Mouse (Mus musculus): ENCODE measurements at regions not wholly inside any gene's neighbourhood (a gene's known extent, or its start where the extent isn't known, plus 50 kb on each side); places are given as distances from the start of the nearest gene placed in this dataset.

DNA sequence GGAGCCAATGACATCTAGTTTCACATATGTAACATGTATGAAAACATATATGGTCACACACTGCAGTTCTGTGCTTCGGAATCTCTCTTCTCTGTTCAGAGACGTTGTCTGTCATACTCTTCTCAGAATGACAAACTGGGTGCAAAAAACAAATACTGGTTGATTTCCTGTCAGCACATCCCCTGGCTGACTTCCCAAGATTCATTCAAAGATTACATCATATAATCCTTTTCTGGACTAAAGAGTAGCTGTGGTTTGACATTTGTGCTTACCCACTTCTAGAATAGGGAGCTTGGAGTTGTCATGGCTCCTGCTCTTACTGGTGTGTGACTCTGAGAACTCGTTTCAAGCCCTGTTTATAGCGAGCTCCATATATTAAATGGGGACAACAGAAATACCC, 85.8 kb upstream of the Tut7 start:
- H3K36me3 ChIP-seq (replicated peaks): no peaks in the 10 kb centered on the region
- H3K27me3 ChIP-seq: no peaks in the 10 kb centered on the region
- no peaks in the 10 kb centered on the region for H3K4me1 ChIP-seq (replicated peaks)
- H3K4me3 ChIP-seq (replicated peaks): no peak overlapping the region
- 72% methylated on average over 4 of the region's 4 CpGs for WGBS (ENCODE audit: insufficient replicate concordance)
- ATAC-seq (ENCODE audit: insufficient read depth): no peak
- no peak overlapping the region for H3K9ac ChIP-seq
- no peak overlapping the region for H3K4me2 ChIP-seq
- H3K9me3 ChIP-seq (replicated peaks): no peaks in the 10 kb centered on the region
- H3K27ac ChIP-seq (replicated peaks): no peak overlapping the region

DNA sequence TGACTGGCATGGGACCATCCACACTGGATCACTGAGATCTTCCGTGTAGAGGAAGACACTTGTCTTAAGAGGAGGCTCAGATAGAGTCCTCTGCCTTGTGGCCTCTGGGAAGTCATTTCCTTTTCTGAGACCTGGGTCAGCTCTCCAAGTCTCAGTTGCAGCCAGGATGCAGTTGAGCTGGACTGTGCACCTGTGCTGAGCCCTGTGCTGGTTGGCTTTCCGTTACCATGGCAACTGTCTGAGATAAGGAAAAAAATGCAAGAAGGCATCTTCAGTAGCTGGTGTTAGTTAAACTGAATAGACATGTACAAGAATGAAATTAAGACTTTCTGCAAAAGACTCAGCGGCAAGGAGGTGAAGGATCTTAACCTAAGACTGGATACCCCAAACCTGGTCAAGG, 82.5 kb upstream of the Tut7 start:
- Histone ChIP-seq H3K9me3 (replicated peaks) (no peaks in the 10 kb centered on the region), H3K4me3 (replicated peaks) (no peak overlapping the region), H3K4me2 (no peak overlapping the region), H3K27me3 (no peaks in the 10 kb centered on the region), H3K9ac (no peak overlapping the region), H3K27ac (replicated peaks) (no peak overlapping the region), H3K36me3 (replicated peaks) (no peaks in the 10 kb centered on the region), H3K4me1 (replicated peaks) (no peaks in the 10 kb centered on the region)
- WGBS (ENCODE audit: insufficient replicate concordance): 59% methylated on average over 3 of the region's 3 CpGs
- ATAC-seq (ENCODE audit: insufficient read depth): no peak

GRCm38 (mm10) chr13:59904415-59904814, 81.5 kb upstream of the Tut7 start:
- Histone ChIP-seq H3K4me2 (no peak overlapping the region), H3K4me1 (replicated peaks) (no peaks in the 10 kb centered on the region), H3K4me3 (replicated peaks) (no peak overlapping the region), H3K27me3 (no peaks in the 10 kb centered on the region), H3K9me3 (replicated peaks) (no peaks in the 10 kb centered on the region), H3K27ac (replicated peaks) (no peak overlapping the region), H3K36me3 (replicated peaks) (no peaks in the 10 kb centered on the region), H3K9ac (no peak overlapping the region)
- WGBS (ENCODE audit: insufficient replicate concordance): 59% methylated on average over 1 of the region's 1 CpGs
- no peak for ATAC-seq (ENCODE audit: insufficient read depth)

- 70% methylated on average over 7 of the region's 7 CpGs for WGBS (ENCODE audit: insufficient replicate concordance)
- peaks cover 15% of the 10 kb centered on the region for H3K4me1 ChIP-seq (replicated peaks)
- H3K9ac ChIP-seq: no peak overlapping the region
- no peak for ATAC-seq (ENCODE audit: insufficient read depth)
- no peak overlapping the region for H3K27ac ChIP-seq (replicated peaks)
- no peaks in the 10 kb centered on the region for H3K36me3 ChIP-seq (replicated peaks)
- H3K4me3 ChIP-seq (replicated peaks): no peak overlapping the region
- H3K27me3 ChIP-seq: no peaks in the 10 kb centered on the region
- no peaks in the 10 kb centered on the region for H3K9me3 ChIP-seq (replicated peaks)
- H3K4me2 ChIP-seq: no peak overlapping the region
These were observed 76.6 kb upstream of the Tut7 start for GRCm38 (mm10) chr13:59899521-59899920.

DNA sequence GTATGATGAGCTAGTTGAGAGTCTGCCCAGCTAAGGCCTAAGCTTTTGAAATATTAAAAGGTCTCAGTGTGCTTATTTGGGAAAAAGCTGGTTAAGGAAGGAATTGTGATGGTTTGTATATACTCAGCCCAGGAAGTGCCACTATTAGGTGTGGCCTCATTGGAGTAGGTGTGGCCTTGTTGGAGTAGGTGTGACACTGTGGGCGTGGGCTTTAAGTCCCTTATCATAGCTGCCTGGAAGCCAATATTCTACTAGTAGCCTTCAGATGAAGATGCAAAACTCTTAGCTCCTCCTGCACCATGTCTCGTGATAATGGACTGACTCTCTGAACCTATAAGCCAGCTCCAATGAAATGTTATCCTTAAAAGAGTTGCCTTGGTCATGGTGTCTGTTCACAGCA, 72.8 kb upstream of the Tut7 start:
- H3K27me3 ChIP-seq: no peaks in the 10 kb centered on the region
- H3K27ac ChIP-seq (replicated peaks): 0 out of 2 replicates have a peak overlapping the region, but pooled peaks have one; percentile 25
- no peaks in the 10 kb centered on the region for H3K36me3 ChIP-seq (replicated peaks)
- H3K4me2 ChIP-seq: no peak overlapping the region
- 32% methylated on average over 2 of the region's 2 CpGs for WGBS (ENCODE audit: insufficient replicate concordance)
- peaks cover 39% of the 10 kb centered on the region for H3K4me1 ChIP-seq (replicated peaks)
- no peaks in the 10 kb centered on the region for H3K9me3 ChIP-seq (replicated peaks)
- no peak overlapping the region for H3K9ac ChIP-seq
- peak; percentile 78 for ATAC-seq (ENCODE audit: insufficient read depth)
- no peak overlapping the region for H3K4me3 ChIP-seq (replicated peaks)

DNA sequence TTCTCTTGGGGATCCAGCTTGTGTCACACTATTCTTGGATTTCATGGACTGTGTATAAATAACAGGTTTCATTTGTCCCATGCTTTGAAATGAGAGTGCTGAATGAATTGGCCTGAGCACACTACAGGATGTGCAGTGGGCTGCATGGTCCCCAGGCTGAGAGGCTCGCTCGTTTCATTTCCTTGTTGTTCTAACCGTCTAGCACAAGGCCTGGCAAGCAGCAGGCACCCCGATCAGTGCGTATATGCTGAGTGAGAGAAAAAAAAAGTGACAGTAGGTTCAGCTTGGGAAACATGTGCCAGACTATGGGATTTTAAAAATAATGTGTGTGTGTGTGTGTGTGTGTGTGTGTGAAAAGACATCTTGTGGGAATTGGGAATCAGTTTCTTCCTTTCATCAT, 71.1 kb upstream of the Tut7 start:
- 65% methylated on average over 5 of the region's 5 CpGs for WGBS (ENCODE audit: insufficient replicate concordance)
- Histone ChIP-seq H3K9ac (no peak overlapping the region), H3K4me1 (replicated peaks) (peaks cover 52% of the 10 kb centered on the region), H3K4me3 (replicated peaks) (no peak overlapping the region), H3K36me3 (replicated peaks) (no peaks in the 10 kb centered on the region), H3K9me3 (replicated peaks) (no peaks in the 10 kb centered on the region), H3K27ac (replicated peaks) (no peak overlapping the region), H3K27me3 (no peaks in the 10 kb centered on the region), H3K4me2 (no peak overlapping the region)
- ATAC-seq (ENCODE audit: insufficient read depth): no peak

DNA sequence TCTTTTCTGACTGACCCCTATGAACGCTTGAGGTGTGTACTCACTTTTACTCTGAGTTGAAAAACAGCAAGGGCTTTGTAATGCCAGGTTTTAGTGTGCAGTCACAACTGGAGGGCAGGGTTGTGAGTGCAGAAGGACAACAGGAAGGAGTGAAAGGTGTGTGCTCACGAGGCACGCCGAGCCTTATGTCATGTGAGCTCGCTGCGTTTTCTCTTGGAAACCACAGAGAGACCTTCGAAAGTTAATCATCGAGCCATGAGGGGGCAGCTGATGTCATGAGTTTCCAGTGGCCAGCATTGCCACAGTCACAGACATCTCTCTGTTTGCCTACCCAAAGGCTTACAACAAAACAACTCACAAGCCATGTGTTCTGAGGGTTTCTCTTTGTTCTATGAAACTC, 70.0 kb upstream of the Tut7 start:
- H3K4me3 ChIP-seq (replicated peaks): no peak overlapping the region
- WGBS (ENCODE audit: insufficient replicate concordance): 53% methylated on average over 8 of the region's 8 CpGs

GRCm38 (mm10) chr13:59892340-59892739, 69.4 kb upstream of the Tut7 start:
- Histone ChIP-seq H3K4me3 (replicated peaks) (no peak overlapping the region), H3K27ac (replicated peaks) (0 out of 2 replicates have a peak overlapping the region, but pooled peaks have one; percentile 41), H3K27me3 (no peaks in the 10 kb centered on the region), H3K9me3 (replicated peaks) (no peaks in the 10 kb centered on the region), H3K4me1 (replicated peaks) (peaks cover 57% of the 10 kb centered on the region), H3K4me2 (no peak overlapping the region), H3K36me3 (replicated peaks) (no peaks in the 10 kb centered on the region), H3K9ac (no peak overlapping the region)
- WGBS (ENCODE audit: insufficient replicate concordance): 54% methylated on average over 9 of the region's 9 CpGs
- no peak for ATAC-seq (ENCODE audit: insufficient read depth)

More for the DNA sequence above, 70.0 kb upstream of the Tut7 start:
- Histone ChIP-seq H3K9me3 (replicated peaks) (no peaks in the 10 kb centered on the region), H3K4me1 (replicated peaks) (peaks cover 53% of the 10 kb centered on the region), H3K36me3 (replicated peaks) (no peaks in the 10 kb centered on the region), H3K9ac (no peak overlapping the region), H3K27me3 (no peaks in the 10 kb centered on the region), H3K4me2 (no peak overlapping the region), H3K27ac (replicated peaks) (no peak overlapping the region)
- ATAC-seq (ENCODE audit: insufficient read depth): no peak

DNA sequence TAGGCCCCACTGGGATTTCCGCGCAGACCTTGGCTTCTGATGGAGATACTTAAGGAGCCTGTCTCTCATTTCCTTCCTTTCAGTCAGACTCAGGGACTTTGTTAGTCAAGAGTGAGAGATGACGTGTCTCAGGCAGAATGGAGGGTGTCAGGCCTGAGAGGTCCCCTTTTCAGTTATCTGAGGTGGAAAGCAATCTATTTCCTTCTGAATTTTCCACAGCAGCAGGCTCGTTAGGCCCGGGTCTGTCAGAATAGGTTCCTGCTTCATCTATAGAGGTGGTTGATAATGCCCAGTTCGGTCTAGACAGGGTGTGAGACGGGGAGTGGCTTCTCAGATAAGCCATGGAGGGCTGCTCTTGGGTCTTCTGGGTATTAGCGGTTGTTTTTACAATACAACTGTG, 68.8 kb upstream of the Tut7 start:
- H3K36me3 ChIP-seq (replicated peaks): no peaks in the 10 kb centered on the region
- no peaks in the 10 kb centered on the region for H3K9me3 ChIP-seq (replicated peaks)
- peak overlapping the region; percentile 35; the same call in 1 of the 2 replicates for H3K4me2 ChIP-seq
- H3K9ac ChIP-seq: no peak overlapping the region
- peaks cover 57% of the 10 kb centered on the region for H3K4me1 ChIP-seq (replicated peaks)
- H3K27ac ChIP-seq (replicated peaks): peak overlapping the region; percentile 41
- H3K27me3 ChIP-seq: no peaks in the 10 kb centered on the region
- ATAC-seq (ENCODE audit: insufficient read depth): peak; percentile 73
- no peak overlapping the region for H3K4me3 ChIP-seq (replicated peaks)
- 22% methylated on average over 8 of the region's 8 CpGs for WGBS (ENCODE audit: insufficient replicate concordance)

DNA sequence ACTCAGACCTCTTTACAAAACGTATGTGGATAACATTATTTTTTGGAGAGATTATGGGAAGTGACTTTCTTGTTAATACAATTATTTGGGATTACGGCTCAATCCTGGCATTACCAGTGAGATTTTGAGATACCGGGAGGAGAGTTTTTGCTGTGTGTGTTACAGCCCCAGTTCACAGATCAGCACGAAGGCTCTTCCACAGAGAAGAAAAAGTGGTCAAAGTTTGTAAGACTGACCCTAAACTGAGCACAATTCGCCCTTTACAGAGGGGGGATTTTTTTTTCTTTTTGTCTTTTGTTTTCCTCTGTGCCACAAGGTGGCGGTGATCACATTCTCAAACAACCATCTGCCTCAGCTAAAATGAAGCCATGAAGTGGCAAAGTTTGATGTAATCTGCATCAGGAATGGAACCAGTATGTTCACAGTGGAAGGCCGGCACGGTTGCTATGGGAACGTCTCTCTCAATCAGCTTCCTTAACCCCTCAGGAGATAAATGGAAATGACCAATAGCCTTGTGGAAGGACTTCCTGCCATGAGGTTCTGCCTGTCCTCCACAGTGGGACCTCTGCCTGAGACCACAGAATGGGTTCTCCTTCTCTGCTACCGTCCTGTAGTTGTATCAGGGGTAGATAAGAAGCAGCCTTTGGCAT, 66.6 kb upstream of the Tut7 start:
- H3K27ac ChIP-seq (replicated peaks): no peak overlapping the region
- H3K9me3 ChIP-seq (replicated peaks): no peaks in the 10 kb centered on the region
- no peak overlapping the region for H3K4me3 ChIP-seq (replicated peaks)
- 18% methylated on average over 10 of the region's 10 CpGs for WGBS (ENCODE audit: insufficient replicate concordance)
- peaks cover 41% of the 10 kb centered on the region for H3K4me1 ChIP-seq (replicated peaks)
- no peak for ATAC-seq (ENCODE audit: insufficient read depth)
- H3K27me3 ChIP-seq: no peaks in the 10 kb centered on the region
- no peak overlapping the region for H3K4me2 ChIP-seq
- H3K9ac ChIP-seq: no peak overlapping the region
- H3K36me3 ChIP-seq (replicated peaks): no peaks in the 10 kb centered on the region

- Histone ChIP-seq H3K36me3 (replicated peaks) (no peaks in the 10 kb centered on the region), H3K27me3 (no peaks in the 10 kb centered on the region), H3K4me1 (replicated peaks) (peaks cover 41% of the 10 kb centered on the region), H3K9me3 (replicated peaks) (no peaks in the 10 kb centered on the region), H3K4me2 (no peak overlapping the region), H3K9ac (no peak overlapping the region), H3K4me3 (replicated peaks) (no peak overlapping the region), H3K27ac (replicated peaks) (no peak overlapping the region)
- ATAC-seq (ENCODE audit: insufficient read depth): no peak
These were observed 65.4 kb upstream of the Tut7 start for GRCm38 (mm10) chr13:59888038-59889016.
